Mouse (Mus musculus): ENCODE measurements around the gene Zfp831. TPM values are rescaled to one million over a fixed set of nuclear protein-coding genes. Genes with fewer than 3 reads are reported as not detected.

The Zfp831 gene
- total and polyA plus RNA-seq, 2 experiments from 2014 or later = under 0.01 to 0.02 TPM

GRCm38 (mm10) chr2:174662593-174662992 is 19.3 kb downstream of the Zfp831 start:
- H3K27ac ChIP-seq (ENCODE audit: low read depth, low read length) = no peak overlapping the region
- H3K9ac ChIP-seq = no peak overlapping the region
- H3K27me3 ChIP-seq (ENCODE audit: insufficient read depth, low read length) = no peaks in the 10 kb centered on the region
- 43% methylated on average over 1 of the region's 1 CpGs for WGBS
- no peaks in the 10 kb centered on the region for H3K36me3 ChIP-seq (ENCODE audit: insufficient read depth)
- DNase-seq (no peak), ATAC-seq (no peak; the same call in 1 of the 2 replicates)
- H3K9me3 ChIP-seq (ENCODE audit: low read length) = no peaks in the 10 kb centered on the region
- no peak for TF ChIP-seq CTCF (IDR thresholded peaks at IDR 0.05; ENCODE audit: low read depth)
- no peaks in the 10 kb centered on the region for H3K4me1 ChIP-seq (ENCODE audit: insufficient read depth)
- H3K4me3 ChIP-seq (ENCODE audit: low read depth, low read length) = no peak overlapping the region
- no peak overlapping the region for H3K4me2 ChIP-seq (ENCODE audit: low read depth)

- Histone ChIP-seq H3K9ac (no peak overlapping the region), H3K9me3 (ENCODE audit: low read length) (no peaks in the 10 kb centered on the region), H3K27ac (ENCODE audit: low read depth, low read length) (no peak overlapping the region), H3K4me1 (ENCODE audit: insufficient read depth) (no peaks in the 10 kb centered on the region), H3K4me3 (ENCODE audit: low read depth, low read length) (no peak overlapping the region), H3K27me3 (ENCODE audit: insufficient read depth, low read length) (no peaks in the 10 kb centered on the region), H3K36me3 (ENCODE audit: insufficient read depth) (no peaks in the 10 kb centered on the region), H3K4me2 (ENCODE audit: low read depth) (no peak overlapping the region)
- DNase-seq (no peak), ATAC-seq (no peak)
- no peak for TF ChIP-seq CTCF (IDR thresholded peaks at IDR 0.05; ENCODE audit: low read depth)
- 49% methylated on average over 5 of the region's 5 CpGs for WGBS
Observed at GRCm38 (mm10) chr2:174665404-174665803, 22.1 kb downstream of the Zfp831 start.

- Histone ChIP-seq H3K4me2 (ENCODE audit: low read depth) (no peak overlapping the region), H3K4me3 (ENCODE audit: low read depth, low read length) (no peak overlapping the region), H3K9me3 (ENCODE audit: low read length) (no peaks in the 10 kb centered on the region), H3K4me1 (ENCODE audit: insufficient read depth) (no peaks in the 10 kb centered on the region), H3K36me3 (ENCODE audit: insufficient read depth) (no peaks in the 10 kb centered on the region), H3K27ac (ENCODE audit: low read depth, low read length) (no peak overlapping the region), H3K27me3 (ENCODE audit: insufficient read depth, low read length) (0 out of 2 replicates have a peak, but pooled peaks cover 3% of the 10 kb centered on the region), H3K9ac (no peak overlapping the region)
- WGBS = 51% methylated on average over 3 of the region's 3 CpGs
- DNase-seq = no peak
- no peak for ATAC-seq
- TF ChIP-seq CTCF (IDR thresholded peaks at IDR 0.05; ENCODE audit: low read depth) = no peak
Observed at GRCm38 (mm10) chr2:174668806-174669205, 25.5 kb downstream of the Zfp831 start.

GRCm38 (mm10) chr2:174672506-174673190 is 29.3 kb downstream of the Zfp831 start:
- no peak overlapping the region for H3K27ac ChIP-seq (ENCODE audit: low read depth, low read length)
- no peaks in the 10 kb centered on the region for H3K4me1 ChIP-seq (ENCODE audit: insufficient read depth)
- H3K36me3 ChIP-seq (ENCODE audit: insufficient read depth) = no peaks in the 10 kb centered on the region
- H3K4me3 ChIP-seq (ENCODE audit: low read depth, low read length) = no peak overlapping the region
- WGBS = 34% methylated on average over 11 of the region's 11 CpGs
- 0 out of 2 replicates have a peak, but pooled peaks cover 3% of the 10 kb centered on the region for H3K27me3 ChIP-seq (ENCODE audit: insufficient read depth, low read length)
- DNase-seq (no peak), ATAC-seq (no peak)
- TF ChIP-seq CTCF (IDR thresholded peaks at IDR 0.05; ENCODE audit: low read depth) = peak; percentile 36
- H3K9ac ChIP-seq = no peak overlapping the region
- H3K9me3 ChIP-seq (ENCODE audit: low read length) = no peaks in the 10 kb centered on the region
- H3K4me2 ChIP-seq (ENCODE audit: low read depth) = peak overlapping the region; percentile 97

- WGBS = 2% methylated on average over 25 of the region's 25 CpGs
- no peak overlapping the region for H3K27ac ChIP-seq (ENCODE audit: low read depth, low read length)
- no peaks in the 10 kb centered on the region for H3K4me1 ChIP-seq (ENCODE audit: insufficient read depth)
- H3K27me3 ChIP-seq (ENCODE audit: insufficient read depth, low read length) = 0 out of 2 replicates have a peak, but pooled peaks cover 3% of the 10 kb centered on the region
- H3K9ac ChIP-seq = peak overlapping the region; percentile 51
- no peaks in the 10 kb centered on the region for H3K9me3 ChIP-seq (ENCODE audit: low read length)
- ATAC-seq (peak; percentile 91), DNase-seq (peak; percentile 94)
- H3K36me3 ChIP-seq (ENCODE audit: insufficient read depth) = no peaks in the 10 kb centered on the region
- H3K4me2 ChIP-seq (ENCODE audit: low read depth) = peak overlapping the region; percentile 97
- TF ChIP-seq CTCF (IDR thresholded peaks at IDR 0.05; ENCODE audit: low read depth) = peak; percentile 85
- peak overlapping the region; percentile 41 for H3K4me3 ChIP-seq (ENCODE audit: low read depth, low read length)
Observed at GRCm38 (mm10) chr2:174673592-174674286, 30.4 kb downstream of the Zfp831 start.

GRCm38 (mm10) chr2:174674287-174675045 is 31.1 kb downstream of the Zfp831 start:
- Histone ChIP-seq H3K9ac (peak overlapping the region; percentile 51), H3K9me3 (ENCODE audit: low read length) (no peaks in the 10 kb centered on the region), H3K27me3 (ENCODE audit: insufficient read depth, low read length) (0 out of 2 replicates have a peak, but pooled peaks cover 3% of the 10 kb centered on the region), H3K27ac (ENCODE audit: low read depth, low read length) (no peak overlapping the region), H3K4me1 (ENCODE audit: insufficient read depth) (no peaks in the 10 kb centered on the region), H3K36me3 (ENCODE audit: insufficient read depth) (no peaks in the 10 kb centered on the region), H3K4me3 (ENCODE audit: low read depth, low read length) (peak overlapping the region; percentile 41), H3K4me2 (ENCODE audit: low read depth) (peak overlapping the region; percentile 97)
- TF ChIP-seq CTCF (IDR thresholded peaks at IDR 0.05; ENCODE audit: low read depth) = no peak
- 3% methylated on average over 16 of the region's 16 CpGs for WGBS
- ATAC-seq (peak; percentile 55), DNase-seq (no peak)

All from forebrain, postnatal 0 days (tissue).